Mouse (Mus musculus) hindbrain, embryonic 13.5 days (tissue): Measurements from ENCODE around the gene Cog6. TPM values are rescaled to one million over a fixed set of nuclear protein-coding genes. Genes with fewer than 3 reads are reported as not detected.

Experiments
- ATAC-seq: fragments of 200-750 bp; cut with Nextera tagmentation; 2 replicates; pipeline ENCODE4 v1.8.0; 2017; ENCODE audit warnings: moderate TSS enrichment; ENCODE audit not compliant: low FRiP score
- H3K27ac ChIP-seq: fragments of 300-500 bp; sonication (generic); 2 replicates; pipeline ENCODE4 v1.5.1; 2015; ENCODE audit warnings: inconsistent platforms, mild to moderate bottlenecking, moderate library complexity
- H3K27me3 ChIP-seq: fragments of 300-500 bp; sonication (generic); 2 replicates; pipeline ENCODE4 v1.6.1; 2015; ENCODE audit warnings: mild to moderate bottlenecking, inconsistent platforms
- H3K36me3 ChIP-seq: fragments of 300-500 bp; sonication (generic); 2 replicates; pipeline ENCODE4 v1.6.1; 2015; ENCODE audit warnings: mild to moderate bottlenecking, inconsistent platforms
- H3K4me1 ChIP-seq: fragments of 300-500 bp; sonication (generic); replicated peaks from 2 replicates; pipeline ENCODE4 v1.6.1; 2015; ENCODE audit warnings: inconsistent platforms
- H3K4me2 ChIP-seq: fragments of 300-500 bp; sonication (generic); 2 replicates; pipeline ENCODE4 v1.6.1; 2015; ENCODE audit warnings: inconsistent platforms, mild to moderate bottlenecking, moderate library complexity
- H3K4me3 ChIP-seq: fragments of 300-500 bp; sonication (generic); 2 replicates; pipeline ENCODE4 v1.5.1; 2015; ENCODE audit warnings: mild to moderate bottlenecking, inconsistent platforms
- H3K9ac ChIP-seq: fragments of 300-500 bp; sonication (generic); 2 replicates; pipeline ENCODE4 v1.6.1; 2015; ENCODE audit warnings: mild to moderate bottlenecking, inconsistent platforms
- H3K9me3 ChIP-seq: fragments of 300-500 bp; sonication (generic); 2 replicates; pipeline ENCODE4 v1.6.1; 2016; ENCODE audit warnings: inconsistent platforms
- WGBS: fragments of 180-500 bp; shearing (Covaris S2); methylation state at CpG from one replicate; pipeline ENCODE4 v1.1.7; 2015; 5-methylcytosine and 5-hydroxymethylcytosine counted together
- polyA plus RNA-seq: library from polyadenylated mRNA; unstranded; fragments of >200 nt; fragmentation: Nextera tagmentation; extraction: Ambion mirVana; gene quantifications from 2 replicates; pipeline ENCODE4 v1.2.1, GENCODE M21; 2015

The Cog6 gene
- polyA plus RNA-seq, 1 experiment from 2014 or later, result 53.5 TPM

- H3K4me3 ChIP-seq, result no peak overlapping the region
- H3K9me3 ChIP-seq, result no peaks in the 10 kb centered on the region
- H3K4me1 ChIP-seq, result no peaks in the 10 kb centered on the region
- no peak for ATAC-seq
- no peaks in the 10 kb centered on the region for H3K27me3 ChIP-seq
- no peak overlapping the region for H3K9ac ChIP-seq
- no peak overlapping the region for H3K4me2 ChIP-seq
- 91% methylated on average over 3 of the region's 3 CpGs for WGBS
- peaks cover 61% of the 10 kb centered on the region for H3K36me3 ChIP-seq
- H3K27ac ChIP-seq, result no peak overlapping the region
Observed at GRCm38 (mm10) chr3:52983772-52984171, 33.3 kb downstream of the Cog6 start.

- Histone ChIP-seq H3K27me3 (no peaks in the 10 kb centered on the region), H3K36me3 (peaks cover 53% of the 10 kb centered on the region), H3K4me3 (no peak overlapping the region), H3K4me1 (no peaks in the 10 kb centered on the region), H3K4me2 (no peak overlapping the region), H3K27ac (no peak overlapping the region), H3K9ac (no peak overlapping the region), H3K9me3 (no peaks in the 10 kb centered on the region)
- no peak for ATAC-seq
- 91% methylated on average over 10 of the region's 10 CpGs for WGBS
Observed at GRCm38 (mm10) chr3:52982993-52983392, 34.0 kb downstream of the Cog6 start.

GRCm38 (mm10) chr3:52974674-52975556 is 42.1 kb downstream of the Cog6 start:
- Histone ChIP-seq H3K4me2 (no peak overlapping the region), H3K27me3 (0 out of 2 replicates have a peak, but pooled peaks cover 4% of the 10 kb centered on the region), H3K4me1 (no peaks in the 10 kb centered on the region), H3K9me3 (no peaks in the 10 kb centered on the region), H3K9ac (no peak overlapping the region), H3K4me3 (no peak overlapping the region), H3K27ac (no peak overlapping the region), H3K36me3 (no peaks in the 10 kb centered on the region)
- ATAC-seq, result peak; percentile 69
- 54% methylated on average over 15 of the region's 15 CpGs for WGBS

- 70% methylated on average over 7 of the region's 7 CpGs for WGBS
- ATAC-seq, result no peak
- Histone ChIP-seq H3K9me3 (no peaks in the 10 kb centered on the region), H3K4me3 (no peak overlapping the region), H3K27ac (no peak overlapping the region), H3K27me3 (0 out of 2 replicates have a peak, but pooled peaks cover 4% of the 10 kb centered on the region), H3K4me1 (no peaks in the 10 kb centered on the region), H3K36me3 (no peaks in the 10 kb centered on the region), H3K9ac (no peak overlapping the region), H3K4me2 (no peak overlapping the region)
Observed at GRCm38 (mm10) chr3:52972916-52973315, 44.1 kb downstream of the Cog6 start.

- no peak overlapping the region for H3K4me3 ChIP-seq
- no peaks in the 10 kb centered on the region for H3K9me3 ChIP-seq
- no peaks in the 10 kb centered on the region for H3K27me3 ChIP-seq
- no peak for ATAC-seq
- 78% methylated on average over 5 of the region's 5 CpGs for WGBS
- no peak overlapping the region for H3K27ac ChIP-seq
- no peak overlapping the region for H3K4me2 ChIP-seq
- H3K9ac ChIP-seq, result no peak overlapping the region
- peaks cover 5% of the 10 kb centered on the region; the same call in 1 of the 2 replicates for H3K4me1 ChIP-seq
- H3K36me3 ChIP-seq, result no peaks in the 10 kb centered on the region
Observed at GRCm38 (mm10) chr3:52967046-52967445, 50.0 kb downstream of the Cog6 start.

GRCm38 (mm10) chr3:52964206-52964605 is 52.8 kb downstream of the Cog6 start:
- 56% methylated on average over 7 of the region's 7 CpGs for WGBS

GRCm38 (mm10) chr3:52963441-52963840 is 53.6 kb downstream of the Cog6 start:
- no peak overlapping the region for H3K9ac ChIP-seq
- no peaks in the 10 kb centered on the region for H3K9me3 ChIP-seq
- H3K4me2 ChIP-seq, result no peak overlapping the region
- no peak for ATAC-seq
- H3K36me3 ChIP-seq, result no peaks in the 10 kb centered on the region
- no peak overlapping the region for H3K4me3 ChIP-seq
- WGBS, result 39% methylated on average over 8 of the region's 8 CpGs
- no peaks in the 10 kb centered on the region for H3K27me3 ChIP-seq
- peaks cover 5% of the 10 kb centered on the region; the same call in 1 of the 2 replicates for H3K4me1 ChIP-seq
- H3K27ac ChIP-seq, result no peak overlapping the region

More at GRCm38 (mm10) chr3:52964206-52964605, 52.8 kb downstream of the Cog6 start:
- Histone ChIP-seq H3K9me3 (no peaks in the 10 kb centered on the region), H3K4me3 (no peak overlapping the region), H3K36me3 (no peaks in the 10 kb centered on the region), H3K27ac (no peak overlapping the region), H3K4me2 (no peak overlapping the region), H3K9ac (no peak overlapping the region), H3K4me1 (peaks cover 5% of the 10 kb centered on the region; the same call in 1 of the 2 replicates), H3K27me3 (no peaks in the 10 kb centered on the region)
- ATAC-seq, result no peak

- H3K4me3 ChIP-seq, result no peak overlapping the region
- 96% methylated on average over 14 of the region's 14 CpGs for WGBS
- no peak overlapping the region for H3K9ac ChIP-seq
- H3K27me3 ChIP-seq, result no peaks in the 10 kb centered on the region
- no peak for ATAC-seq
- H3K4me1 ChIP-seq, result peaks cover 5% of the 10 kb centered on the region; the same call in 1 of the 2 replicates
- H3K9me3 ChIP-seq, result no peaks in the 10 kb centered on the region
- no peaks in the 10 kb centered on the region for H3K36me3 ChIP-seq
- H3K4me2 ChIP-seq, result no peak overlapping the region
- H3K27ac ChIP-seq, result no peak overlapping the region
Observed at GRCm38 (mm10) chr3:52962391-52962790, 54.6 kb downstream of the Cog6 start.

- WGBS, result 88% methylated on average over 3 of the region's 3 CpGs
- Histone ChIP-seq H3K4me2 (no peak overlapping the region), H3K4me1 (peaks cover 5% of the 10 kb centered on the region; the same call in 1 of the 2 replicates), H3K9ac (no peak overlapping the region), H3K27me3 (no peaks in the 10 kb centered on the region), H3K9me3 (no peaks in the 10 kb centered on the region), H3K36me3 (no peaks in the 10 kb centered on the region), H3K4me3 (no peak overlapping the region), H3K27ac (no peak overlapping the region)
- ATAC-seq, result no peak
Observed at GRCm38 (mm10) chr3:52961661-52962060, 55.4 kb downstream of the Cog6 start.

- WGBS, result 97% methylated on average over 13 of the region's 13 CpGs
- ATAC-seq, result no peak
- H3K4me1 ChIP-seq, result peaks cover 5% of the 10 kb centered on the region; the same call in 1 of the 2 replicates
- H3K9me3 ChIP-seq, result no peaks in the 10 kb centered on the region
- no peak overlapping the region for H3K27ac ChIP-seq
- H3K4me3 ChIP-seq, result no peak overlapping the region
- no peaks in the 10 kb centered on the region for H3K27me3 ChIP-seq
- H3K36me3 ChIP-seq, result no peaks in the 10 kb centered on the region
- H3K9ac ChIP-seq, result no peak overlapping the region
- H3K4me2 ChIP-seq, result no peak overlapping the region
Observed at GRCm38 (mm10) chr3:52960951-52961350, 56.1 kb downstream of the Cog6 start.

GRCm38 (mm10) chr3:52958444-52959120 is 58.5 kb downstream of the Cog6 start:
- H3K27me3 ChIP-seq, result no peaks in the 10 kb centered on the region
- peaks cover 7% of the 10 kb centered on the region; the same call in 1 of the 2 replicates for H3K4me1 ChIP-seq
- no peak for ATAC-seq
- no peak overlapping the region for H3K27ac ChIP-seq
- H3K9me3 ChIP-seq, result no peaks in the 10 kb centered on the region
- H3K36me3 ChIP-seq, result no peaks in the 10 kb centered on the region
- 91% methylated on average over 10 of the region's 10 CpGs for WGBS
- no peak overlapping the region for H3K4me3 ChIP-seq
- H3K4me2 ChIP-seq, result no peak overlapping the region
- no peak overlapping the region for H3K9ac ChIP-seq

- WGBS, result 86% methylated on average over 7 of the region's 7 CpGs
- Histone ChIP-seq H3K9ac (no peak overlapping the region), H3K27ac (no peak overlapping the region), H3K4me1 (peaks cover 7% of the 10 kb centered on the region; the same call in 1 of the 2 replicates), H3K4me3 (no peak overlapping the region), H3K27me3 (no peaks in the 10 kb centered on the region), H3K9me3 (no peaks in the 10 kb centered on the region), H3K36me3 (no peaks in the 10 kb centered on the region), H3K4me2 (no peak overlapping the region)
- no peak for ATAC-seq
Observed at GRCm38 (mm10) chr3:52957861-52958260, 59.2 kb downstream of the Cog6 start.
